Mouse (Mus musculus): ENCODE measurements around the gene Cobll1. TPM values are rescaled to one million over a fixed set of nuclear protein-coding genes. Genes with fewer than 3 reads are reported as not detected.

Cobll1 gene
- polyA plus RNA-seq, 1 experiment from 2014 or later: 6.4 TPM

GRCm38 (mm10) chr2:65227154-65227897 is 11.9 kb downstream of the Cobll1 start:
- H3K4me1 ChIP-seq (replicated peaks; ENCODE audit: control insufficient read depth, insufficient read depth, low read length): no peaks in the 10 kb centered on the region
- no peak overlapping the region for H3K27ac ChIP-seq (ENCODE audit: low read depth, low read length)
- H3K36me3 ChIP-seq (ENCODE audit: control insufficient read depth, insufficient read depth, low read length): no peaks in the 10 kb centered on the region
- ATAC-seq (replicated peaks; ENCODE audit: low FRiP score) (no peak), DNase-seq (ENCODE audit: low spot score) (no peak)
- H3K9me3 ChIP-seq (ENCODE audit: control insufficient read depth, low read length): no peaks in the 10 kb centered on the region
- no peaks in the 10 kb centered on the region for H3K27me3 ChIP-seq (replicated peaks; ENCODE audit: control insufficient read depth, insufficient read depth, low read length)
- H3K9ac ChIP-seq (ENCODE audit: low read depth, low read length): no peak overlapping the region
- H3K4me3 ChIP-seq (ENCODE audit: low read depth, low read length): no peak overlapping the region
- H3K4me2 ChIP-seq: no peak overlapping the region
- WGBS: 77% methylated on average over 6 of the region's 6 CpGs

- Histone ChIP-seq H3K4me1 (replicated peaks; ENCODE audit: control insufficient read depth, insufficient read depth, low read length) (no peaks in the 10 kb centered on the region), H3K36me3 (ENCODE audit: control insufficient read depth, insufficient read depth, low read length) (no peaks in the 10 kb centered on the region), H3K4me2 (no peak overlapping the region), H3K9ac (ENCODE audit: low read depth, low read length) (no peak overlapping the region), H3K27me3 (replicated peaks; ENCODE audit: control insufficient read depth, insufficient read depth, low read length) (no peaks in the 10 kb centered on the region), H3K4me3 (ENCODE audit: low read depth, low read length) (no peak overlapping the region), H3K27ac (ENCODE audit: low read depth, low read length) (no peak overlapping the region), H3K9me3 (ENCODE audit: control insufficient read depth, low read length) (no peaks in the 10 kb centered on the region)
- WGBS: 77% methylated on average over 4 of the region's 4 CpGs
- ATAC-seq (replicated peaks; ENCODE audit: low FRiP score): no peak
- no peak for DNase-seq (ENCODE audit: low spot score)
Observed at GRCm38 (mm10) chr2:65226494-65226893, 12.7 kb downstream of the Cobll1 start.

- DNase-seq (ENCODE audit: low spot score) (no peak), ATAC-seq (replicated peaks; ENCODE audit: low FRiP score) (no peak)
- Histone ChIP-seq H3K4me2 (no peak overlapping the region), H3K27ac (ENCODE audit: low read depth, low read length) (no peak overlapping the region), H3K9ac (ENCODE audit: low read depth, low read length) (no peak overlapping the region), H3K4me1 (replicated peaks; ENCODE audit: control insufficient read depth, insufficient read depth, low read length) (no peaks in the 10 kb centered on the region), H3K9me3 (ENCODE audit: control insufficient read depth, low read length) (no peaks in the 10 kb centered on the region), H3K4me3 (ENCODE audit: low read depth, low read length) (no peak overlapping the region), H3K36me3 (ENCODE audit: control insufficient read depth, insufficient read depth, low read length) (no peaks in the 10 kb centered on the region), H3K27me3 (replicated peaks; ENCODE audit: control insufficient read depth, insufficient read depth, low read length) (no peaks in the 10 kb centered on the region)
- 69% methylated on average over 12 of the region's 12 CpGs for WGBS
Observed at GRCm38 (mm10) chr2:65223956-65224735, 15.1 kb downstream of the Cobll1 start.

- 87% methylated on average over 8 of the region's 8 CpGs for WGBS
- ATAC-seq (replicated peaks; ENCODE audit: low FRiP score): no peak
- no peaks in the 10 kb centered on the region for H3K27me3 ChIP-seq (replicated peaks; ENCODE audit: control insufficient read depth, insufficient read depth, low read length)
- H3K36me3 ChIP-seq (ENCODE audit: control insufficient read depth, insufficient read depth, low read length): no peaks in the 10 kb centered on the region
- no peak overlapping the region for H3K9ac ChIP-seq (ENCODE audit: low read depth, low read length)
- H3K9me3 ChIP-seq (ENCODE audit: control insufficient read depth, low read length): no peaks in the 10 kb centered on the region
- H3K4me1 ChIP-seq (replicated peaks; ENCODE audit: control insufficient read depth, insufficient read depth, low read length): no peaks in the 10 kb centered on the region
- DNase-seq (ENCODE audit: low spot score): no peak
- no peak overlapping the region for H3K4me3 ChIP-seq (ENCODE audit: low read depth, low read length)
- H3K4me2 ChIP-seq: no peak overlapping the region
- no peak overlapping the region for H3K27ac ChIP-seq (ENCODE audit: low read depth, low read length)
Observed at GRCm38 (mm10) chr2:65223012-65223411, 16.2 kb downstream of the Cobll1 start.

- no peak overlapping the region for H3K27ac ChIP-seq (ENCODE audit: low read depth, low read length)
- DNase-seq (ENCODE audit: low spot score): no peak
- ATAC-seq (replicated peaks; ENCODE audit: low FRiP score): no peak
- WGBS: 58% methylated on average over 2 of the region's 2 CpGs
- no peaks in the 10 kb centered on the region for H3K27me3 ChIP-seq (replicated peaks; ENCODE audit: control insufficient read depth, insufficient read depth, low read length)
- H3K4me1 ChIP-seq (replicated peaks; ENCODE audit: control insufficient read depth, insufficient read depth, low read length): no peaks in the 10 kb centered on the region
- no peak overlapping the region for H3K4me2 ChIP-seq
- no peak overlapping the region for H3K4me3 ChIP-seq (ENCODE audit: low read depth, low read length)
- no peaks in the 10 kb centered on the region for H3K36me3 ChIP-seq (ENCODE audit: control insufficient read depth, insufficient read depth, low read length)
- H3K9me3 ChIP-seq (ENCODE audit: control insufficient read depth, low read length): no peaks in the 10 kb centered on the region
- H3K9ac ChIP-seq (ENCODE audit: low read depth, low read length): no peak overlapping the region
Observed at GRCm38 (mm10) chr2:65221646-65222045, 17.6 kb downstream of the Cobll1 start.

GRCm38 (mm10) chr2:65220563-65220962 is 18.6 kb downstream of the Cobll1 start:
- Histone ChIP-seq H3K4me3 (ENCODE audit: low read depth, low read length) (no peak overlapping the region), H3K4me1 (replicated peaks; ENCODE audit: control insufficient read depth, insufficient read depth, low read length) (no peaks in the 10 kb centered on the region), H3K36me3 (ENCODE audit: control insufficient read depth, insufficient read depth, low read length) (no peaks in the 10 kb centered on the region), H3K27me3 (replicated peaks; ENCODE audit: control insufficient read depth, insufficient read depth, low read length) (no peaks in the 10 kb centered on the region), H3K4me2 (no peak overlapping the region), H3K9ac (ENCODE audit: low read depth, low read length) (no peak overlapping the region), H3K27ac (ENCODE audit: low read depth, low read length) (no peak overlapping the region), H3K9me3 (ENCODE audit: control insufficient read depth, low read length) (no peaks in the 10 kb centered on the region)
- DNase-seq (ENCODE audit: low spot score): no peak
- WGBS: 80% methylated on average over 1 of the region's 1 CpGs
- ATAC-seq (replicated peaks; ENCODE audit: low FRiP score): no peak

- H3K27ac ChIP-seq (ENCODE audit: low read depth, low read length): no peak overlapping the region; the same call in 1 of the 2 replicates
- H3K9me3 ChIP-seq (ENCODE audit: control insufficient read depth, low read length): no peaks in the 10 kb centered on the region
- no peak overlapping the region for H3K9ac ChIP-seq (ENCODE audit: low read depth, low read length)
- 75% methylated on average over 11 of the region's 11 CpGs for WGBS
- H3K4me3 ChIP-seq (ENCODE audit: low read depth, low read length): no peak overlapping the region
- H3K4me1 ChIP-seq (replicated peaks; ENCODE audit: control insufficient read depth, insufficient read depth, low read length): no peaks in the 10 kb centered on the region
- peak overlapping the region; percentile 45 for H3K4me2 ChIP-seq
- ATAC-seq (replicated peaks; ENCODE audit: low FRiP score) (peak; percentile 57), DNase-seq (ENCODE audit: low spot score) (no peak)
- no peaks in the 10 kb centered on the region for H3K36me3 ChIP-seq (ENCODE audit: control insufficient read depth, insufficient read depth, low read length)
- H3K27me3 ChIP-seq (replicated peaks; ENCODE audit: control insufficient read depth, insufficient read depth, low read length): no peaks in the 10 kb centered on the region
Observed at GRCm38 (mm10) chr2:65219375-65220135, 19.6 kb downstream of the Cobll1 start.

- no peaks in the 10 kb centered on the region for H3K9me3 ChIP-seq (ENCODE audit: control insufficient read depth, low read length)
- no peak overlapping the region for H3K27ac ChIP-seq (ENCODE audit: low read depth, low read length)
- no peaks in the 10 kb centered on the region for H3K4me1 ChIP-seq (replicated peaks; ENCODE audit: control insufficient read depth, insufficient read depth, low read length)
- ATAC-seq (replicated peaks; ENCODE audit: low FRiP score) (no peak), DNase-seq (ENCODE audit: low spot score) (no peak)
- no peak overlapping the region for H3K4me2 ChIP-seq
- no peak overlapping the region for H3K9ac ChIP-seq (ENCODE audit: low read depth, low read length)
- H3K36me3 ChIP-seq (ENCODE audit: control insufficient read depth, insufficient read depth, low read length): no peaks in the 10 kb centered on the region
- WGBS: 90% methylated on average over 9 of the region's 9 CpGs
- no peaks in the 10 kb centered on the region for H3K27me3 ChIP-seq (replicated peaks; ENCODE audit: control insufficient read depth, insufficient read depth, low read length)
- H3K4me3 ChIP-seq (ENCODE audit: low read depth, low read length): no peak overlapping the region
Observed at GRCm38 (mm10) chr2:65218318-65218717, 20.9 kb downstream of the Cobll1 start.
